ENCODE assay signal across 10 mouse cellular contexts in genomic region chr4:137358291-137359002, GRCm38 (mm10). TPM values are rescaled to one million over a fixed set of nuclear protein-coding genes. Genes with fewer than 3 reads are reported as not detected.
DNase-seq lines count a peak whose midpoint lies in the region; ATAC-seq and TF ChIP-seq lines count a peak whose summit lies in the region.
"Had no signal": no experiment of that assay in that cellular context is flagged by ENCODE, and none has a peak within 500 bp of the region (broad histone marks: within the 10 kb centered on the region; RNA-seq: fewer than 3 reads in every experiment).

No protein-coding gene starts in this region.

- H3K4me3 ChIP-seq in forebrain, embryonic 15.5 days, result 0 out of 2 replicates have a peak overlapping the region, but pooled peaks have one; percentile 97
- no peak overlapping the region for H3K4me3 ChIP-seq in forebrain, embryonic 11.5 days (ENCODE audit: low read depth, low read length)
- no peak overlapping the region; the same call in 1 of the 2 replicates for H3K4me3 ChIP-seq in testis, adult 2 months (ENCODE audit: control insufficient read depth, low read depth, low read length)
- peak overlapping the region; percentile 93 for H3K4me3 ChIP-seq in megakaryocyte, embryonic 14.5 days (replicated peaks)

- no peak for TF ChIP-seq CTCF in testis, adult 2 months (IDR thresholded peaks at IDR 0.05; ENCODE audit: control insufficient read depth, insufficient read depth, insufficient replicate concordance, low read depth, low read length)

- no peaks in the 10 kb centered on the region for H3K36me3 ChIP-seq in forebrain, embryonic 15.5 days
- H3K36me3 ChIP-seq in forebrain, embryonic 11.5 days (ENCODE audit: control insufficient read depth, insufficient read depth, low read length), result no peaks in the 10 kb centered on the region
- no peaks in the 10 kb centered on the region for H3K36me3 ChIP-seq in testis, adult 2 months (ENCODE audit: control insufficient read depth, insufficient read depth, low read length)
- peaks cover 12% of the 10 kb centered on the region for H3K36me3 ChIP-seq in megakaryocyte, embryonic 14.5 days (replicated peaks; ENCODE audit: low read length)

- peaks cover 29% of the 10 kb centered on the region for H3K4me1 ChIP-seq in forebrain, embryonic 15.5 days
- peaks cover 5% of the 10 kb centered on the region; the same call in 1 of the 2 replicates for H3K4me1 ChIP-seq in forebrain, embryonic 11.5 days (replicated peaks; ENCODE audit: control insufficient read depth, insufficient read depth, low read length)
- peaks cover 11% of the 10 kb centered on the region for H3K4me1 ChIP-seq in testis, adult 2 months (ENCODE audit: control insufficient read depth, insufficient read depth, low read length)
- peaks cover 57% of the 10 kb centered on the region for H3K4me1 ChIP-seq in megakaryocyte, embryonic 14.5 days

- 62% methylated on average over 14 of the region's 14 CpGs for WGBS in forebrain, embryonic 15.5 days
- 65% methylated on average over 14 of the region's 14 CpGs for WGBS in forebrain, embryonic 11.5 days

- no peak for TF ChIP-seq POLR2A in testis, adult 2 months (IDR thresholded peaks at IDR 0.05; ENCODE audit: control insufficient read depth, low read depth, low read length)

- H3K4me2 ChIP-seq in forebrain, embryonic 15.5 days (replicated peaks), result no peak overlapping the region
- no peak overlapping the region for H3K4me2 ChIP-seq in forebrain, embryonic 11.5 days (ENCODE audit: low read depth, low read length, severe bottlenecking)

- H3K9me3 ChIP-seq in forebrain, embryonic 15.5 days, result no peaks in the 10 kb centered on the region
- no peaks in the 10 kb centered on the region for H3K9me3 ChIP-seq in forebrain, embryonic 11.5 days (ENCODE audit: control insufficient read depth, low read length)
- H3K9me3 ChIP-seq in megakaryocyte, embryonic 14.5 days, result no peaks in the 10 kb centered on the region

- H3K9ac ChIP-seq in forebrain, embryonic 15.5 days (replicated peaks), result no peak overlapping the region
- H3K9ac ChIP-seq in forebrain, embryonic 11.5 days (ENCODE audit: low read length), result no peak overlapping the region

- no peak for DNase-seq in forebrain, embryonic 11.5 days (ENCODE audit: low spot score)
- DNase-seq in testis, postnatal 14 days (ENCODE audit: low spot score), result no peak
- no peak for DNase-seq in adrenal gland, postnatal 4 days (ENCODE audit: low spot score in 2 of 2)
- no peak for DNase-seq in kidney, postnatal 4 days
- DNase-seq in right cerebral cortex, postnatal 36 days (ENCODE audit: low spot score in 2 of 2), result no peak

- no peak for ATAC-seq in forebrain, embryonic 15.5 days (replicated peaks)
- ATAC-seq in forebrain, embryonic 11.5 days (replicated peaks; ENCODE audit: low FRiP score), result no peak

- no peak overlapping the region for H3K27ac ChIP-seq in forebrain, embryonic 15.5 days (replicated peaks)
- H3K27ac ChIP-seq in forebrain, embryonic 11.5 days (ENCODE audit: low read depth, low read length), result no peak overlapping the region
- peak overlapping the region; percentile 86 for H3K27ac ChIP-seq in testis, adult 2 months (ENCODE audit: control insufficient read depth, insufficient read depth, low read depth, low read length)

- no peaks in the 10 kb centered on the region for H3K27me3 ChIP-seq in forebrain, embryonic 15.5 days
- H3K27me3 ChIP-seq in forebrain, embryonic 11.5 days (ENCODE audit: control insufficient read depth, insufficient read depth, low read length), result no peaks in the 10 kb centered on the region
- no peaks in the 10 kb centered on the region for H3K27me3 ChIP-seq in testis, adult 2 months (ENCODE audit: control insufficient read depth, insufficient read depth, low read length)
- no peaks in the 10 kb centered on the region for H3K27me3 ChIP-seq in megakaryocyte, embryonic 14.5 days (replicated peaks)

RNA-seq across cellular contexts. Expression of gene Cdc42, which starts 0.9 kb away (rescaled TPM):
- polyA plus RNA-seq in forebrain, embryonic 15.5 days (2015; fragmentation: Nextera tagmentation; extraction: Ambion mirVana), result 799 and 841 TPM in 2 replicates
- 623 and 626 TPM in 2 replicates for polyA plus RNA-seq in forebrain, embryonic 11.5 days (2014; fragmentation: Nextera tagmentation; extraction: Ambion mirVana)
- 27.0 and 35.4 TPM in 2 replicates for polyA plus RNA-seq in testis, adult 2 months (2012; rRNA removed)
- 4.3 and 28.1 TPM in 2 replicates for polyA plus RNA-seq in megakaryocyte, embryonic 14.5 days (2012; ENCODE audit: insufficient read depth, low replicate concordance)
- total RNA-seq in adrenal gland, postnatal 4 days (2021), result 100 to 1,000 TPM; 407 to 413 TPM

RNA-seq across cellular contexts. Expression of gene Cela3a, which starts 51.1 kb away (rescaled TPM):
- not detected in 2 replicates for polyA plus RNA-seq in forebrain, embryonic 15.5 days (2015; fragmentation: Nextera tagmentation; extraction: Ambion mirVana)
- not detected in 2 replicates for polyA plus RNA-seq in forebrain, embryonic 11.5 days (2014; fragmentation: Nextera tagmentation; extraction: Ambion mirVana)
- polyA plus RNA-seq in testis, adult 2 months (2012; rRNA removed), result not detected in 2 replicates
- not detected in 2 replicates for polyA plus RNA-seq in megakaryocyte, embryonic 14.5 days (2012; ENCODE audit: insufficient read depth, low replicate concordance)
- 1 to 10 TPM in 1 of 2 experiments, not detected in 1; 8.3 TPM for total RNA-seq in adrenal gland, postnatal 4 days (2021)
- total RNA-seq: left cerebral cortex, adult 2 months had no signal
- polyA plus RNA-seq: C2C12 had no signal

Comparison
In these comparisons a context has a peak if more than half of its experiments do, and no peak if none do; other contexts are left out.
1. H3K4me3 ChIP-seq: peak in forebrain, embryonic 15.5 days (single experiment) and megakaryocyte, embryonic 14.5 days (single experiment); none in forebrain, embryonic 11.5 days (single experiment) and testis, adult 2 months (single experiment).
2. RNA of gene Cdc42, which starts 0.9 kb away (polyA plus RNA-seq): 799 to 841 TPM in forebrain, embryonic 15.5 days and 623 to 626 TPM in forebrain, embryonic 11.5 days; 27.0 to 35.4 TPM in testis, adult 2 months and 4.3 to 28.1 TPM in megakaryocyte, embryonic 14.5 days; every median in the first group is over 10 times any median in the second.